Mouse (Mus musculus) lung, adult 2 months (tissue): ENCODE data around the gene Frmd8.

ENCODE experiments used
- CTCF ChIP-seq: fragments of 200-500 bp; IDR thresholded peaks from 2 replicates; pipeline ENCODE4 v1.5.1; 2011; ENCODE audit warnings: mild to moderate bottlenecking, low read length, control low read depth; ENCODE audit not compliant: insufficient read depth
- POLR2A ChIP-seq: fragments of 200-500 bp; IDR thresholded peaks from 2 replicates; pipeline ENCODE4 v1.6.1; 2011; ENCODE audit warnings: low read depth, mild to moderate bottlenecking, control low read depth, low read length, borderline replicate concordance; ENCODE audit errors: extremely low read depth

GRCm38 (mm10) chr19:5892735-5893134 is 17.7 kb upstream of the Frmd8 start:
- TF ChIP-seq CTCF (no peak), POLR2A (no peak)
